23 mouse cellular contexts compared by ENCODE assay signal in the genomic region with DNA sequence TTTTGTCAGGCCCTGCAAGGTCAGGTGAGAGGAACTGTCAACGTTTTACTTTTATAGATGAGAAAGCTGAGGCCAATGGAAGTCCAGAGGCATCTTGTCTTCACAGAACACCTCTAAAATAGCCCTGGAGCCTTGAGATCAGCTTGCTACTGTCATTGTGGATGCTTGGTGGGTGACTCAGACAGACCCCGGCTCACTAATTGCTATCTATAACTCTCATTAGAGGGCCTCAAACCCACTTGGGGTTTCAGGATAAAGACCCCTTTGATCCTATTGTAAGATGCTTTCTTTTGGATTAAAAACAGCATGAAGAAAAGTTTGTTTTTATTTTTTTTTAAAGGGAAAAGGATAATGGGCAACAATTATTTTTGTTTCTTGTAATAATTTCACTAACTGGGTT. TPM values are rescaled to one million over a fixed set of nuclear protein-coding genes. Genes with fewer than 3 reads are reported as not detected.
DNase-seq lines count a peak whose midpoint lies in the region; ATAC-seq and TF ChIP-seq lines count a peak whose summit lies in the region.
"Had no signal": no experiment of that assay in that cellular context is flagged by ENCODE, and none has a peak within 500 bp of the region (broad histone marks: within the 10 kb centered on the region; RNA-seq: fewer than 3 reads in every experiment).

No protein-coding gene starts in this region.

- H3K9ac ChIP-seq in forebrain, embryonic 14.5 days (ENCODE audit: low read length), result 0 out of 2 replicates have a peak overlapping the region, but pooled peaks have one; percentile 21
- H3K9ac ChIP-seq in neural tube, embryonic 15.5 days (replicated peaks), result no peak overlapping the region
- H3K9ac ChIP-seq: heart, embryonic 15.5 days; kidney, embryonic 15.5 days; limb, embryonic 13.5 days; liver, embryonic 13.5 days; lung, embryonic 14.5 days had no signal

- ATAC-seq in forebrain, embryonic 14.5 days, result no peak
- no peak for ATAC-seq in neural tube, embryonic 15.5 days (ENCODE audit: low FRiP score)
- ATAC-seq in cerebellum, adult (ENCODE audit: insufficient number of reproducible peaks, low FRiP score, low TSS enrichment), result no peak
- ATAC-seq: intestine, postnatal 0 days had no signal

- peaks cover 24% of the 10 kb centered on the region for H3K36me3 ChIP-seq in forebrain, embryonic 14.5 days (ENCODE audit: control insufficient read depth, insufficient read depth, low read length)
- H3K36me3 ChIP-seq in forebrain, embryonic 10.5 days (replicated peaks), result no peaks in the 10 kb centered on the region
- H3K36me3 ChIP-seq in neural tube, embryonic 15.5 days, result peaks cover 24% of the 10 kb centered on the region
- H3K36me3 ChIP-seq: G1E; heart, embryonic 15.5 days; kidney, embryonic 15.5 days; limb, embryonic 13.5 days; liver, embryonic 13.5 days had no signal

- peak; percentile 35 for DNase-seq in forebrain, embryonic 14.5 days (ENCODE audit: low spot score)
- DNase-seq in forebrain, embryonic 10.5 days (ENCODE audit: extremely low spot score, low spot score), result no peak
- no peak for DNase-seq in layer of hippocampus, adult 2 months (ENCODE audit: low spot score in 2 of 2)
- no peak for DNase-seq in layer of hippocampus, adult 9-11 months
- DNase-seq in brain, embryonic 14.5 days (ENCODE audit: low read depth), result peak; percentile 56
- no peak for DNase-seq in urinary bladder, postnatal 25 days (ENCODE audit: low spot score)
- DNase-seq: adrenal gland, postnatal 25 days; cerebellum, adult 18-20 months; cerebellum, postnatal 36 days; kidney, postnatal 4 days; liver, embryonic 13.5 days; lung, embryonic 14.5 days; lung, postnatal 36 days; thymus, adult 18-20 months; thymus, postnatal 4 days had no signal

- TF ChIP-seq POLR2A in brain, embryonic 14.5 days (IDR thresholded peaks at IDR 0.05; ENCODE audit: borderline replicate concordance, extremely low read depth, insufficient read depth, insufficient read length, poor library complexity, severe bottlenecking), result no peak

- H3K9me3 ChIP-seq in forebrain, embryonic 14.5 days (replicated peaks; ENCODE audit: control insufficient read depth, low read length), result no peaks in the 10 kb centered on the region
- H3K9me3 ChIP-seq in forebrain, embryonic 10.5 days, result no peaks in the 10 kb centered on the region
- H3K9me3 ChIP-seq in neural tube, embryonic 15.5 days (replicated peaks), result no peaks in the 10 kb centered on the region
- H3K9me3 ChIP-seq: heart, embryonic 15.5 days; kidney, embryonic 15.5 days; limb, embryonic 13.5 days; liver, embryonic 13.5 days had no signal

- no peak for TF ChIP-seq CTCF in layer of hippocampus, adult 2 months (conservative IDR thresholded peaks at IDR 0.05)
- TF ChIP-seq CTCF in brain, embryonic 14.5 days (IDR thresholded peaks at IDR 0.05; ENCODE audit: borderline replicate concordance, extremely low read depth, insufficient read depth, insufficient read length), result no peak

- H3K27me3 ChIP-seq in forebrain, embryonic 14.5 days (replicated peaks; ENCODE audit: control insufficient read depth, insufficient read depth, low read length), result no peaks in the 10 kb centered on the region
- H3K27me3 ChIP-seq in forebrain, embryonic 10.5 days (ENCODE audit: poor library complexity, severe bottlenecking), result peaks cover 51% of the 10 kb centered on the region
- 0 out of 2 replicates have a peak, but pooled peaks cover 3% of the 10 kb centered on the region for H3K27me3 ChIP-seq in neural tube, embryonic 15.5 days (replicated peaks)
- H3K27me3 ChIP-seq: liver, embryonic 13.5 days had no signal

- H3K4me3 ChIP-seq in forebrain, embryonic 14.5 days (ENCODE audit: low read depth, low read length), result no peak overlapping the region
- no peak overlapping the region for H3K4me3 ChIP-seq in forebrain, embryonic 10.5 days
- no peak overlapping the region for H3K4me3 ChIP-seq in layer of hippocampus, adult 2 months
- H3K4me3 ChIP-seq in neural tube, embryonic 15.5 days (replicated peaks), result no peak overlapping the region
- H3K4me3 ChIP-seq: heart, embryonic 15.5 days; kidney, embryonic 15.5 days; limb, embryonic 13.5 days; liver, embryonic 13.5 days; myocyte had no signal

- no peak overlapping the region for H3K27ac ChIP-seq in forebrain, embryonic 14.5 days (ENCODE audit: low read depth, low read length)
- H3K27ac ChIP-seq in forebrain, embryonic 10.5 days, result no peak overlapping the region
- peak overlapping the region; percentile 43; the same call in 1 of the 2 replicates for H3K27ac ChIP-seq in layer of hippocampus, adult 2 months
- peak overlapping the region; percentile 63 for H3K27ac ChIP-seq in neural tube, embryonic 15.5 days (replicated peaks)
- H3K27ac ChIP-seq: heart, embryonic 15.5 days; kidney, embryonic 15.5 days; limb, embryonic 13.5 days; liver, embryonic 13.5 days had no signal

- 15% methylated on average over 2 of the region's 2 CpGs for WGBS in forebrain, embryonic 14.5 days
- 43% methylated on average over 2 of the region's 2 CpGs for WGBS in forebrain, embryonic 10.5 days
- 20% methylated on average over 2 of the region's 2 CpGs for WGBS in neural tube, embryonic 15.5 days

- no peak overlapping the region for H3K4me2 ChIP-seq in forebrain, embryonic 14.5 days (ENCODE audit: low read length)
- no peak overlapping the region for H3K4me2 ChIP-seq in neural tube, embryonic 15.5 days
- H3K4me2 ChIP-seq: heart, embryonic 15.5 days; kidney, embryonic 15.5 days; limb, embryonic 13.5 days; liver, embryonic 13.5 days; lung, embryonic 14.5 days had no signal

- H3K4me1 ChIP-seq in forebrain, embryonic 14.5 days (ENCODE audit: control insufficient read depth, insufficient read depth, low read length), result peaks cover 18% of the 10 kb centered on the region
- H3K4me1 ChIP-seq in forebrain, embryonic 10.5 days, result peaks cover 40% of the 10 kb centered on the region
- H3K4me1 ChIP-seq in neural tube, embryonic 15.5 days, result peaks cover 50% of the 10 kb centered on the region
- H3K4me1 ChIP-seq: liver, embryonic 13.5 days had no signal

RNA-seq across cellular contexts. Expression of a gene that starts 58.4 kb away (rescaled TPM):
- polyA plus RNA-seq in forebrain, embryonic 14.5 days (2014; fragmentation: Nextera tagmentation; extraction: Ambion mirVana), result 288 and 299 TPM in 2 replicates
- 282 and 289 TPM in 2 replicates for polyA plus RNA-seq in forebrain, embryonic 10.5 days (2016; fragmentation: Nextera tagmentation; extraction: Ambion mirVana)
- total RNA-seq in layer of hippocampus, adult 2 months (2021), result 10 to 100 TPM; 73.4 to 77.3 TPM
- polyA plus RNA-seq in brain, embryonic 14.5 days (2012; rRNA removed), result 183 and 266 TPM in 2 replicates
- 194 and 214 TPM in 2 replicates for polyA plus RNA-seq in neural tube, embryonic 15.5 days (2015; fragmentation: Nextera tagmentation; extraction: Ambion mirVana)

Comparison
In these comparisons a context has a peak if more than half of its experiments do, and no peak if none do; other contexts are left out.
1. DNase-seq: peak in forebrain, embryonic 14.5 days (single experiment) and brain, embryonic 14.5 days (single experiment); none in forebrain, embryonic 10.5 days (single experiment), layer of hippocampus, adult 2 months (0 of 2), layer of hippocampus, adult 9-11 months (single experiment) and urinary bladder, postnatal 25 days (single experiment).
2. H3K27ac ChIP-seq: peak in layer of hippocampus, adult 2 months (single experiment) and neural tube, embryonic 15.5 days (single experiment); none in forebrain, embryonic 14.5 days (single experiment) and forebrain, embryonic 10.5 days (single experiment).